Mouse (Mus musculus) liver, embryonic 14.5 days (tissue): ENCODE measurements around the gene Zbtb21. TPM values are rescaled to one million over a fixed set of nuclear protein-coding genes. Genes with fewer than 3 reads are reported as not detected.

ENCODE experiments used
- ATAC-seq: fragments of 200-750 bp; cut with Nextera tagmentation; 2 replicates; pipeline ENCODE4 v1.8.0; 2017; ENCODE audit warnings: moderate number of reproducible peaks, mild to moderate bottlenecking, moderate library complexity; ENCODE audit not compliant: insufficient read depth
- DNase-seq, 3 experiments: peaks; one replicate each; pipeline ENCODE4 v3.0.0-alpha.2; 2012 to 2013; ENCODE audit warnings: low read depth in 3 of 3, low spot score in 3 of 3
- H3K27ac ChIP-seq: fragments of 300-500 bp; sonication (generic); 2 replicates; pipeline ENCODE4 v1.5.1; 2014; ENCODE audit warnings: moderate library complexity, mild to moderate bottlenecking, control low read depth, inconsistent platforms
- H3K27me3 ChIP-seq: fragments of 300-500 bp; sonication (generic); 2 replicates; pipeline ENCODE4 v1.6.1; 2014; ENCODE audit warnings: mild to moderate bottlenecking, low read length, moderate library complexity; ENCODE audit not compliant: control insufficient read depth, insufficient read depth
- H3K36me3 ChIP-seq: fragments of 300-500 bp; sonication (generic); replicated peaks from 2 replicates; pipeline ENCODE4 v1.6.1; 2014; ENCODE audit warnings: low read depth; ENCODE audit not compliant: control insufficient read depth, insufficient read depth
- H3K4me1 ChIP-seq, 2 experiments: fragments of 200-500 bp in 1 of 2; fragments of 300-500 bp in 1 of 2; sonication (generic) in 1 of 2; replicated peaks; 2 replicates each; pipeline ENCODE4 v1.6.1; 2012 to 2014; ENCODE audit warnings: antibody characterized with exemption in 1 of 2, inconsistent platforms in 1 of 2, low read length in 1 of 2; ENCODE audit not compliant: control insufficient read depth in 2 of 2, insufficient read depth in 2 of 2
- H3K4me2 ChIP-seq: fragments of 300-500 bp; sonication (generic); 2 replicates; pipeline ENCODE4 v1.6.1; 2014; ENCODE audit warnings: low read depth, mild to moderate bottlenecking, control low read depth, moderate library complexity
- H3K4me3 ChIP-seq, 2 experiments: fragments of 200-500 bp in 1 of 2; fragments of 300-500 bp in 1 of 2; sonication (generic) in 1 of 2; 2 replicates each; pipeline ENCODE4 v1.5.1; 2012 to 2014; ENCODE audit warnings: low read depth in 2 of 2, low read length in 2 of 2, mild to moderate bottlenecking in 2 of 2, control low read depth in 1 of 2, inconsistent platforms in 1 of 2, moderate library complexity in 1 of 2; ENCODE audit not compliant: insufficient read depth in 1 of 2
- H3K9ac ChIP-seq: fragments of 300-500 bp; sonication (generic); replicated peaks from 2 replicates; pipeline ENCODE4 v1.6.1; 2014; ENCODE audit warnings: mild to moderate bottlenecking, control low read depth, moderate library complexity
- H3K9me3 ChIP-seq: fragments of 300-500 bp; sonication (generic); 2 replicates; pipeline ENCODE4 v1.6.1; 2016; ENCODE audit warnings: low read length, mixed read lengths; ENCODE audit not compliant: control insufficient read depth
- CTCF ChIP-seq: IDR thresholded peaks from 2 replicates; pipeline ENCODE4 v1.5.1; 2016; ENCODE audit warnings: antibody characterized with exemption, low read depth, control low read depth
- EP300 ChIP-seq: IDR thresholded peaks from 2 replicates; pipeline ENCODE4 v1.6.1; 2016; ENCODE audit warnings: antibody characterized with exemption, low read depth
- WGBS: fragments of 180-500 bp; shearing (Covaris S2); extraction: QIAGEN DNeasy Blood & Tissue Kit; methylation state at CpG from one replicate; pipeline ENCODE4 v1.1.7; 2014; ENCODE audit not compliant: insufficient replicate concordance; 5-methylcytosine and 5-hydroxymethylcytosine counted together
- polyA plus RNA-seq, 2 experiments: library from polyadenylated mRNA; depleted of rRNA in 1 of 2; stranded (reverse) in 1 of 2; unstranded in 1 of 2; fragments of >200 nt; fragmentation: Nextera tagmentation in 1 of 2; extraction: Ambion mirVana in 1 of 2; gene quantifications; 2 replicates each; pipeline versions ENCODE4 v1.2.1 to v1.2.3; 2012 to 2014

Zbtb21 gene
- polyA plus RNA-seq, 2 experiments: 3.2 to 3.5 TPM

- DNase-seq (no peak), ATAC-seq (no peak)
- 40% methylated on average over 2 of the region's 2 CpGs for WGBS
- TF ChIP-seq CTCF: peak; percentile 38
- TF ChIP-seq EP300: no peak
- Histone ChIP-seq H3K9me3 (no peaks in the 10 kb centered on the region), H3K27ac (no peak overlapping the region), H3K36me3 (no peaks in the 10 kb centered on the region), H3K4me2 (no peak overlapping the region), H3K27me3 (no peaks in the 10 kb centered on the region), H3K4me1 (peaks cover 5 to 10% of the 10 kb centered on the region in 2 experiments), H3K9ac (no peak overlapping the region), H3K4me3 (no peak overlapping the region)
These were observed 29.1 kb upstream of the Zbtb21 start for GRCm38 (mm10) chr16:97991517-97991916.

- WGBS: 73% methylated on average over 5 of the region's 5 CpGs
- Histone ChIP-seq H3K4me2 (no peak overlapping the region), H3K27me3 (no peaks in the 10 kb centered on the region), H3K4me1 (no peaks in the 10 kb centered on the region), H3K9me3 (no peaks in the 10 kb centered on the region), H3K27ac (no peak overlapping the region), H3K9ac (no peak overlapping the region), H3K36me3 (no peaks in the 10 kb centered on the region), H3K4me3 (no peak overlapping the region)
- DNase-seq (no peak), ATAC-seq (no peak)
- TF ChIP-seq CTCF (no peak), EP300 (no peak)
These were observed 22.2 kb upstream of the Zbtb21 start for GRCm38 (mm10) chr16:97984589-97984988.

- TF ChIP-seq EP300 (no peak), CTCF (no peak)
- H3K27me3 ChIP-seq: no peaks in the 10 kb centered on the region
- 42% methylated on average over 1 of the region's 1 CpGs for whole genome bisulfite sequencing
These were observed 18.9 kb upstream of the Zbtb21 start for GRCm38 (mm10) chr16:97981362-97981761.

GRCm38 (mm10) chr16:97977722-97978121 lies 15.3 kb upstream of the Zbtb21 start:
- ATAC-seq: peak; percentile 64; the same call in 1 of the 2 replicates
- DNase-seq: no peak
- TF ChIP-seq EP300: no peak
- no peak for TF ChIP-seq CTCF
- no peaks in the 10 kb centered on the region for H3K36me3 ChIP-seq
- WGBS: 63% methylated on average over 3 of the region's 3 CpGs
- H3K4me2 ChIP-seq: no peak overlapping the region
- no peak overlapping the region for H3K27ac ChIP-seq
- peaks cover 0 to 8% of the 10 kb centered on the region in 2 experiments; a peak in 2 of 4 replicates for H3K4me1 ChIP-seq
- no peak overlapping the region for H3K9ac ChIP-seq
- H3K27me3 ChIP-seq: no peaks in the 10 kb centered on the region
- no peak overlapping the region for H3K4me3 ChIP-seq
- H3K9me3 ChIP-seq: no peaks in the 10 kb centered on the region

More at GRCm38 (mm10) chr16:97981362-97981761, 18.9 kb upstream of the Zbtb21 start:
- DNase-seq (no peak), ATAC-seq (no peak)
- Histone ChIP-seq H3K4me1 (peaks cover 0 to 8% of the 10 kb centered on the region in 2 experiments; a peak in 2 of 4 replicates), H3K27ac (no peak overlapping the region), H3K36me3 (no peaks in the 10 kb centered on the region), H3K9ac (no peak overlapping the region), H3K4me3 (no peak overlapping the region), H3K9me3 (no peaks in the 10 kb centered on the region), H3K4me2 (no peak overlapping the region)

- TF ChIP-seq EP300: peak; percentile 64
- no peak for TF ChIP-seq CTCF
- Histone ChIP-seq H3K9me3 (no peaks in the 10 kb centered on the region), H3K36me3 (no peaks in the 10 kb centered on the region), H3K4me3 (no peak overlapping the region), H3K27ac (no peak overlapping the region), H3K27me3 (no peaks in the 10 kb centered on the region), H3K4me2 (no peak overlapping the region), H3K9ac (no peak overlapping the region), H3K4me1 (peaks cover 0 to 8% of the 10 kb centered on the region in 2 experiments; a peak in 2 of 4 replicates)
- WGBS: 19% methylated on average over 1 of the region's 1 CpGs
- DNase-seq (no peak), ATAC-seq (peak; percentile 89)
These were observed 14.9 kb upstream of the Zbtb21 start for GRCm38 (mm10) chr16:97977277-97977676.
